Mouse (Mus musculus) brain, adult 10 weeks (tissue): ENCODE results near the gene Dlg1. TPM values are rescaled to one million over a fixed set of nuclear protein-coding genes. Genes with fewer than 3 reads are reported as not detected.

Source experiments
- polyA plus RNA-seq: library from polyadenylated mRNA; stranded (reverse); fragments of 350-450 nt; fragmentation: Illumina TruSeq; extraction: RNeasy Lipid Tissue Mini Kit (QIAGEN cat#74804); gene quantifications from one replicate; pipeline ENCODE4 v1.2.3, GENCODE M21; 2015; ENCODE audit warnings: low read depth, low replicate concordance

Gene Dlg1
- 117 TPM for polyA plus RNA-seq

GRCm38 (mm10) chr16:31663379-31664286 lies at the start of gene Dlg1:
TSS of gene Dlg1 (plus strand) at chr16:31663443.

DNA sequence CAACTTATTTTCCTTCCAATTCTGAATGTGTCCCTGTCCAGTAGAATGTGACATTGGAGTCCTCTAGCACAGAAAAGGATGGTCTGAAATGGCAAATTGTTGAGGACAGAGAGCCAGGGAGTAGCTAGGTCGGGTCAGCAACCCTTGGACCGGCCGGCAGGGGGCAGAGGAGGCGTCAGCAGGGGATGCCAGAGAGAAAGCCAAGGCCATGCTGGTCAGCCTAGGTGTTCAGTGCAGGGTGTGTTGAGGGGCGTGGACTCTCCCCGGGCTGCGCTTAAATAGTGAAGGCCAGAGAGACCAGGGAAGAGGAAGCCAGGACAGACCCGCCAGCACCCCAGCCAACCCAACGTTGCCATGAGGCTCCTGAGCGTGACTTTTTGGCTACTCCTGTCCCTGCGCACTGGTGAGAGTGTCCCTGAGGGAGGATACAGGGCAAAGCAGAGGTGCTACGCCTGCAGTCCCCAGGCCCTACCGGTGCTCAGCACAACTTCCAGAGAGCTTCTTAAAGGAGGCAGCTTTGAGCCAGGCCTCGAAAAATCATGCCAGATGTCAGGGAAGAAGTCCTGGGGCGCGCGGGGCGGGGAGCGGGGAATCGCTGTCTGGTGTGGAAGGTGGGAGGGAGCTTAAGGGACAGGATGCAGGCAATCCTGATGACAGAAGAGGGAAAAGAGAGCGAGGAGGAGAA lies 215.5 kb downstream of the Dlg1 start, which contains the start of gene Meltf:
Gene Meltf, plus strand, starts transcription at position 238 of the 685 bp plus-strand sequence.

Other genes with a start within 250 kb of the Dlg1 start
- 68.8 TPM for gene Bdh1, start 241.2 kb upstream of the Dlg1 start, polyA plus RNA-seq
- gene Meltf, start 215.4 kb downstream of the Dlg1 start, polyA plus RNA-seq = 0.58 TPM